Mouse (Mus musculus) ES-E14 (cell line): Measurements from ENCODE around the gene Olfr160. TPM values are rescaled to one million over a fixed set of nuclear protein-coding genes. Genes with fewer than 3 reads are reported as not detected.

Experiments
- DNase-seq: peaks from one replicate; pipeline ENCODE4 v3.0.0-alpha.2; 2013; ENCODE audit warnings: low read depth, low spot score
- H3K27ac ChIP-seq: 2 replicates; pipeline ENCODE4 v1.5.1; 2012; ENCODE audit warnings: low read depth, mild to moderate bottlenecking, low read length, moderate library complexity, mixed read lengths; ENCODE audit not compliant: poor library complexity, insufficient read depth, severe bottlenecking
- H3K36me3 ChIP-seq: 2 replicates; pipeline ENCODE4 v1.6.1; 2012; ENCODE audit warnings: mild to moderate bottlenecking, low read length, moderate library complexity, mixed read lengths; ENCODE audit not compliant: control insufficient read depth, poor library complexity, insufficient read depth, severe bottlenecking
- H3K4me1 ChIP-seq, 2 experiments: fragments of 150-350 bp in 1 of 2; sonication (generic) in 1 of 2; 2 replicates each; pipeline ENCODE4 v1.6.1; 2012; ENCODE audit warnings: low read length in 2 of 2, mild to moderate bottlenecking in 1 of 2, mixed read lengths in 1 of 2; ENCODE audit not compliant: control insufficient read depth in 2 of 2, insufficient read depth in 2 of 2, poor library complexity in 1 of 2
- H3K4me3 ChIP-seq, 2 experiments: fragments of 150-350 bp in 1 of 2; sonication (generic) in 1 of 2; 2 replicates each; pipeline ENCODE4 v1.5.1; 2012; ENCODE audit warnings: low read length in 2 of 2, low read depth in 1 of 2, mild to moderate bottlenecking in 1 of 2, mixed read lengths in 1 of 2; ENCODE audit not compliant: insufficient read depth in 1 of 2, poor library complexity in 1 of 2, severe bottlenecking in 1 of 2
- H3K9ac ChIP-seq: 2 replicates; pipeline ENCODE4 v1.6.1; 2012; ENCODE audit warnings: low read depth, mild to moderate bottlenecking, low read length, mixed read lengths; ENCODE audit not compliant: poor library complexity, insufficient read depth, severe bottlenecking
- H3K9me3 ChIP-seq: fragments of 150-350 bp; sonication (generic); 2 replicates; pipeline ENCODE4 v1.6.1; 2012; ENCODE audit warnings: low read depth, mild to moderate bottlenecking, low read length; ENCODE audit not compliant: control insufficient read depth, insufficient read depth
- CHD2 ChIP-seq: IDR thresholded peaks from 2 replicates; pipeline ENCODE4 v1.6.1; 2014; ENCODE audit warnings: mild to moderate bottlenecking, low read depth, low read length, inconsistent platforms
- HCFC1 ChIP-seq: IDR thresholded peaks from 2 replicates; pipeline ENCODE4 v1.6.1; 2012; ENCODE audit warnings: low read length, inconsistent platforms, borderline replicate concordance; ENCODE audit not compliant: insufficient read depth
- MAFK ChIP-seq: IDR thresholded peaks from 2 replicates; pipeline ENCODE4 v1.6.1; 2014; ENCODE audit warnings: mild to moderate bottlenecking, low read depth, low read length, inconsistent platforms; ENCODE audit not compliant: insufficient read depth
- ZC3H11A ChIP-seq: IDR thresholded peaks from 2 replicates; pipeline ENCODE4 v1.6.1; 2012; ENCODE audit warnings: low read depth, mild to moderate bottlenecking, inconsistent platforms, low read length, borderline replicate concordance
- ZNF384 ChIP-seq: IDR thresholded peaks from 2 replicates; pipeline ENCODE4 v1.6.1; 2012; ENCODE audit warnings: low read depth, low read length, inconsistent platforms
- in situ Hi-C, 2 experiments: fragments of 600-800 bp; cut with MboI; formaldehyde crosslinking; loops; one replicate each; pipeline ENCODE4 v1.15.1; 2025; ENCODE audit warnings: low sequenced_read_pairs in 2 of 2, inconsistent platforms in 1 of 2; ENCODE audit not compliant: unreplicated experiment in 2 of 2
- total RNA-seq: library from RNA; depleted of rRNA; stranded (reverse); fragments of 300-350 nt; gene quantifications from 2 replicates; pipeline ENCODE4 v1.2.3, GENCODE M21; 2012

Olfr160 gene
- total RNA-seq, 1 experiment, result not detected

GRCm38 (mm10) chr9:37750319-37751075, 34.4 kb upstream of the Olfr160 start:
- Histone ChIP-seq H3K4me3 (no peak overlapping the region; a peak in 1 of 4 replicates), H3K9ac (no peak overlapping the region), H3K27ac (peak overlapping the region; percentile 78; the same call in 1 of the 2 replicates), H3K9me3 (no peaks in the 10 kb centered on the region), H3K36me3 (no peaks in the 10 kb centered on the region), H3K4me1 (peaks cover 3 to 9% of the 10 kb centered on the region in 2 experiments; a peak in 2 of 4 replicates)
- DNase-seq, result peak; percentile 47
- no peak for TF ChIP-seq ZNF384
- no peak for TF ChIP-seq CHD2
- TF ChIP-seq HCFC1, result no peak
- TF ChIP-seq MAFK, result no peak
- TF ChIP-seq ZC3H11A, result no peak
- in situ Hi-C loops, result no loop called here

- in situ Hi-C loops, result no loop called here
- no peak for TF ChIP-seq MAFK
- TF ChIP-seq ZNF384, result no peak
- no peak for TF ChIP-seq HCFC1
- TF ChIP-seq ZC3H11A, result no peak
- H3K27ac ChIP-seq, result no peak within 1 kb of the TSS
- H3K9ac ChIP-seq, result no peak within 1 kb of the TSS
- no peaks in the 10 kb centered on the region for H3K9me3 ChIP-seq
- no peak within 1 kb of the TSS for H3K4me3 ChIP-seq
- no peaks in the 10 kb centered on the region for H3K4me1 ChIP-seq
- no peaks in the 10 kb centered on the region for H3K36me3 ChIP-seq
- no peak for DNase-seq
Observed at GRCm38 (mm10) chr9:37744806-37745205, 28.8 kb upstream of the Olfr160 start, which contains the start of gene Olfr874. TSS of gene Olfr874 (plus strand) at chr9:37745106.

- in situ Hi-C loops, result no loop called here
- Histone ChIP-seq H3K9me3 (no peaks in the 10 kb centered on the region), H3K36me3 (no peaks in the 10 kb centered on the region), H3K4me1 (no peaks in the 10 kb centered on the region), H3K4me3 (no peak overlapping the region), H3K9ac (no peak overlapping the region), H3K27ac (no peak overlapping the region)
- DNase-seq, result no peak
- no peak for TF ChIP-seq ZC3H11A
- no peak for TF ChIP-seq CHD2
- TF ChIP-seq ZNF384, result no peak
- no peak for TF ChIP-seq MAFK
Observed at GRCm38 (mm10) chr9:37734310-37734709, 18.3 kb upstream of the Olfr160 start.

- Histone ChIP-seq H3K27ac (no peak overlapping the region), H3K36me3 (no peaks in the 10 kb centered on the region), H3K4me3 (no peak overlapping the region), H3K4me1 (no peaks in the 10 kb centered on the region), H3K9me3 (no peaks in the 10 kb centered on the region), H3K9ac (no peak overlapping the region)
- DNase-seq, result peak; percentile 29
- TF ChIP-seq CHD2 (no peak), ZC3H11A (peak; percentile 96), HCFC1 (no peak), ZNF384 (no peak), MAFK (no peak)
- in situ Hi-C loops, result loop anchor here (5.0 to 10.0 kb wide), 2 partner anchors 235 to 242 kb away; no protein-coding TSS in a partner anchor
Observed at GRCm38 (mm10) chr9:37689970-37690686, 25.9 kb downstream of the Olfr160 start.
